Mouse (Mus musculus): ENCODE data around the gene B3gnt5. TPM values are rescaled to one million over a fixed set of nuclear protein-coding genes. Genes with fewer than 3 reads are reported as not detected.

The B3gnt5 gene
- total and polyA plus RNA-seq, 3 experiments = 0.11 TPM; not detected in 2

GRCm38 (mm10) chr16:19766107-19766506 lies 6.1 kb downstream of the B3gnt5 start:
- Histone ChIP-seq H3K36me3 (replicated peaks) (no peaks in the 10 kb centered on the region), H3K4me1 (ENCODE audit: insufficient read depth, low read depth, low read length) (no peaks in the 10 kb centered on the region), H3K4me3 (ENCODE audit: low read depth, low read length) (no peak overlapping the region), H3K27me3 (ENCODE audit: insufficient read depth, low read length) (peaks cover 10% of the 10 kb centered on the region), H3K9me3 (replicated peaks) (no peaks in the 10 kb centered on the region)
- TF ChIP-seq POLR2AphosphoS5 (IDR thresholded peaks at IDR 0.05; ENCODE audit: insufficient replicate concordance, low read depth, low read length) (no peak), CTCF (IDR thresholded peaks at IDR 0.05; ENCODE audit: low read depth, low read length) (no peak), GATA1 (IDR thresholded peaks at IDR 0.05; ENCODE audit: borderline replicate concordance, low read length) (no peak), TAL1 (conservative IDR thresholded peaks at IDR 0.05; ENCODE audit: low read depth, low read length) (no peak), GATA2 (IDR thresholded peaks at IDR 0.05; ENCODE audit: borderline replicate concordance, low read depth, low read length) (no peak)
- DNase-seq (ENCODE audit: low spot score) (no peak), ATAC-seq (ENCODE audit: extremely low read depth, insufficient number of reproducible peaks, low FRiP score, poor library complexity, severe bottlenecking) (no peak)

- Histone ChIP-seq H3K4me1 (ENCODE audit: insufficient read depth, low read depth, low read length) (no peaks in the 10 kb centered on the region), H3K27me3 (ENCODE audit: insufficient read depth, low read length) (peaks cover 2% of the 10 kb centered on the region; the same call in 1 of the 2 replicates), H3K9me3 (replicated peaks) (no peaks in the 10 kb centered on the region), H3K36me3 (replicated peaks) (no peaks in the 10 kb centered on the region), H3K4me3 (ENCODE audit: low read depth, low read length) (no peak overlapping the region)
- ATAC-seq (ENCODE audit: extremely low read depth, insufficient number of reproducible peaks, low FRiP score, poor library complexity, severe bottlenecking) (no peak), DNase-seq (ENCODE audit: low spot score) (no peak)
- no peak for TF ChIP-seq GATA2 (IDR thresholded peaks at IDR 0.05; ENCODE audit: borderline replicate concordance, low read depth, low read length)
- TF ChIP-seq POLR2AphosphoS5 (IDR thresholded peaks at IDR 0.05; ENCODE audit: insufficient replicate concordance, low read depth, low read length) = no peak
- TF ChIP-seq CTCF (IDR thresholded peaks at IDR 0.05; ENCODE audit: low read depth, low read length) = no peak
- TF ChIP-seq GATA1 (IDR thresholded peaks at IDR 0.05; ENCODE audit: borderline replicate concordance, low read length) = no peak
- no peak for TF ChIP-seq TAL1 (conservative IDR thresholded peaks at IDR 0.05; ENCODE audit: low read depth, low read length)
Observed at GRCm38 (mm10) chr16:19768046-19768445, 8.0 kb downstream of the B3gnt5 start.

GRCm38 (mm10) chr16:19772013-19772412 lies 12.0 kb downstream of the B3gnt5 start:
- no peak for ATAC-seq (ENCODE audit: extremely low read depth, insufficient number of reproducible peaks, low FRiP score, poor library complexity, severe bottlenecking)
- H3K27me3 ChIP-seq (ENCODE audit: insufficient read depth, low read length) = no peaks in the 10 kb centered on the region; the same call in 1 of the 2 replicates
- no peak for DNase-seq (ENCODE audit: low spot score)
- no peak for TF ChIP-seq GATA2 (IDR thresholded peaks at IDR 0.05; ENCODE audit: borderline replicate concordance, low read depth, low read length)
- TF ChIP-seq GATA1 (IDR thresholded peaks at IDR 0.05; ENCODE audit: borderline replicate concordance, low read length) = no peak
- TF ChIP-seq CTCF (IDR thresholded peaks at IDR 0.05; ENCODE audit: low read depth, low read length) = no peak
- no peak for TF ChIP-seq POLR2AphosphoS5 (IDR thresholded peaks at IDR 0.05; ENCODE audit: insufficient replicate concordance, low read depth, low read length)
- TF ChIP-seq TAL1 (conservative IDR thresholded peaks at IDR 0.05; ENCODE audit: low read depth, low read length) = no peak
- no peaks in the 10 kb centered on the region for H3K9me3 ChIP-seq (replicated peaks)
- H3K36me3 ChIP-seq (replicated peaks) = no peaks in the 10 kb centered on the region
- H3K4me1 ChIP-seq (ENCODE audit: insufficient read depth, low read depth, low read length) = no peaks in the 10 kb centered on the region
- H3K4me3 ChIP-seq (ENCODE audit: low read depth, low read length) = no peak overlapping the region

- Histone ChIP-seq H3K27me3 (ENCODE audit: insufficient read depth, low read length) (no peaks in the 10 kb centered on the region), H3K9me3 (replicated peaks) (no peaks in the 10 kb centered on the region), H3K36me3 (replicated peaks) (no peaks in the 10 kb centered on the region), H3K4me1 (ENCODE audit: insufficient read depth, low read depth, low read length) (no peaks in the 10 kb centered on the region), H3K4me3 (ENCODE audit: low read depth, low read length) (no peak overlapping the region)
- DNase-seq (ENCODE audit: low spot score) (no peak), ATAC-seq (ENCODE audit: extremely low read depth, insufficient number of reproducible peaks, low FRiP score, poor library complexity, severe bottlenecking) (no peak)
- TF ChIP-seq TAL1 (conservative IDR thresholded peaks at IDR 0.05; ENCODE audit: low read depth, low read length) (no peak), GATA1 (IDR thresholded peaks at IDR 0.05; ENCODE audit: borderline replicate concordance, low read length) (no peak), POLR2AphosphoS5 (IDR thresholded peaks at IDR 0.05; ENCODE audit: insufficient replicate concordance, low read depth, low read length) (no peak), CTCF (IDR thresholded peaks at IDR 0.05; ENCODE audit: low read depth, low read length) (no peak), GATA2 (IDR thresholded peaks at IDR 0.05; ENCODE audit: borderline replicate concordance, low read depth, low read length) (no peak)
Observed at GRCm38 (mm10) chr16:19786386-19787090, 26.5 kb downstream of the B3gnt5 start.

- ATAC-seq (ENCODE audit: extremely low read depth, insufficient number of reproducible peaks, low FRiP score, poor library complexity, severe bottlenecking) (no peak), DNase-seq (ENCODE audit: low spot score) (no peak)
- H3K4me1 ChIP-seq (ENCODE audit: insufficient read depth, low read depth, low read length) = no peaks in the 10 kb centered on the region
- TF ChIP-seq GATA1 (IDR thresholded peaks at IDR 0.05; ENCODE audit: borderline replicate concordance, low read length) (no peak), POLR2AphosphoS5 (IDR thresholded peaks at IDR 0.05; ENCODE audit: insufficient replicate concordance, low read depth, low read length) (no peak), TAL1 (conservative IDR thresholded peaks at IDR 0.05; ENCODE audit: low read depth, low read length) (no peak), CTCF (IDR thresholded peaks at IDR 0.05; ENCODE audit: low read depth, low read length) (no peak), GATA2 (IDR thresholded peaks at IDR 0.05; ENCODE audit: borderline replicate concordance, low read depth, low read length) (no peak)
- no peaks in the 10 kb centered on the region for H3K9me3 ChIP-seq (replicated peaks)
- H3K27me3 ChIP-seq (ENCODE audit: insufficient read depth, low read length) = no peaks in the 10 kb centered on the region
- no peaks in the 10 kb centered on the region for H3K36me3 ChIP-seq (replicated peaks)
- H3K4me3 ChIP-seq (ENCODE audit: low read depth, low read length) = no peak overlapping the region
Observed at GRCm38 (mm10) chr16:19789914-19790313, 29.9 kb downstream of the B3gnt5 start.

- Histone ChIP-seq H3K4me1 (ENCODE audit: insufficient read depth, low read depth, low read length) (no peaks in the 10 kb centered on the region), H3K4me3 (ENCODE audit: low read depth, low read length) (no peak overlapping the region), H3K36me3 (replicated peaks) (no peaks in the 10 kb centered on the region), H3K27me3 (ENCODE audit: insufficient read depth, low read length) (no peaks in the 10 kb centered on the region), H3K9me3 (replicated peaks) (no peaks in the 10 kb centered on the region)
- TF ChIP-seq GATA1 (IDR thresholded peaks at IDR 0.05; ENCODE audit: borderline replicate concordance, low read length) (no peak), CTCF (IDR thresholded peaks at IDR 0.05; ENCODE audit: low read depth, low read length) (no peak), POLR2AphosphoS5 (IDR thresholded peaks at IDR 0.05; ENCODE audit: insufficient replicate concordance, low read depth, low read length) (no peak), GATA2 (IDR thresholded peaks at IDR 0.05; ENCODE audit: borderline replicate concordance, low read depth, low read length) (no peak)
- ATAC-seq (ENCODE audit: extremely low read depth, insufficient number of reproducible peaks, low FRiP score, poor library complexity, severe bottlenecking) (no peak), DNase-seq (ENCODE audit: low spot score) (no peak)
Observed at GRCm38 (mm10) chr16:19818801-19819200, 58.8 kb downstream of the B3gnt5 start.

Other genes with a start within 250 kb of the B3gnt5 start
- not detected in 2 replicates for gene Olfr167, start 237.9 kb upstream of the B3gnt5 start, total RNA-seq (2014; fragmentation: Nextera tagmentation)
- 0.11 and 0.17 TPM in 2 replicates for gene Olfr167, start 237.9 kb upstream of the B3gnt5 start, total RNA-seq (2017)
- not detected in 2 replicates for gene Olfr167, start 237.9 kb upstream of the B3gnt5 start, polyA plus RNA-seq (2012)
- not detected in 2 replicates for gene Olfr168, start 224.7 kb upstream of the B3gnt5 start, total RNA-seq (2014; fragmentation: Nextera tagmentation)
- 0.52 TPM in 1 of 2 replicates, not detected in the other for gene Olfr168, start 224.7 kb upstream of the B3gnt5 start, total RNA-seq (2017)
- gene Olfr168, start 224.7 kb upstream of the B3gnt5 start, polyA plus RNA-seq (2012) = not detected in 2 replicates
- not detected in 2 replicates for gene Olfr169, start 188.4 kb upstream of the B3gnt5 start, total RNA-seq (2014; fragmentation: Nextera tagmentation)
- 0.16 TPM in 1 of 2 replicates, not detected in the other for gene Olfr169, start 188.4 kb upstream of the B3gnt5 start, total RNA-seq (2017)
- not detected in 2 replicates for gene Olfr169, start 188.4 kb upstream of the B3gnt5 start, polyA plus RNA-seq (2012)
- not detected in 2 replicates for gene Olfr170, start 148.3 kb upstream of the B3gnt5 start, total RNA-seq (2014; fragmentation: Nextera tagmentation)
- gene Olfr170, start 148.3 kb upstream of the B3gnt5 start, total RNA-seq (2017) = 0.16 TPM in 1 of 2 replicates, not detected in the other
- gene Olfr170, start 148.3 kb upstream of the B3gnt5 start, polyA plus RNA-seq (2012) = not detected in 2 replicates
- not detected in 2 replicates for gene Olfr171, start 130.3 kb upstream of the B3gnt5 start, total RNA-seq (2014; fragmentation: Nextera tagmentation)
- gene Olfr171, start 130.3 kb upstream of the B3gnt5 start, total RNA-seq (2017) = not detected in 2 replicates
- not detected in 2 replicates for gene Olfr171, start 130.3 kb upstream of the B3gnt5 start, polyA plus RNA-seq (2012)
- not detected in 2 replicates for gene Lamp3, start 53.8 kb upstream of the B3gnt5 start, total RNA-seq (2014; fragmentation: Nextera tagmentation)
- 0.06 and 0.16 TPM in 2 replicates for gene Lamp3, start 53.8 kb upstream of the B3gnt5 start, total RNA-seq (2017)
- not detected in 2 replicates for gene Lamp3, start 53.8 kb upstream of the B3gnt5 start, polyA plus RNA-seq (2012)
- 0.83 TPM in 1 of 2 replicates, not detected in the other for gene Klhl6, start 222.8 kb downstream of the B3gnt5 start, total RNA-seq (2014; fragmentation: Nextera tagmentation)
- 4.9 and 5.4 TPM in 2 replicates for gene Klhl6, start 222.8 kb downstream of the B3gnt5 start, total RNA-seq (2017)
- gene Klhl6, start 222.8 kb downstream of the B3gnt5 start, polyA plus RNA-seq (2012) = 0.13 and 0.20 TPM in 2 replicates

Measured in G1E (cell line).